Mouse (Mus musculus): ENCODE data around the gene Tulp1.

- TF ChIP-seq POLR2A (IDR thresholded peaks at IDR 0.05; ENCODE audit: low read depth, low read length) (peak; percentile 50; the same call in 1 of the 2 replicates), CTCF (IDR thresholded peaks at IDR 0.05; ENCODE audit: borderline replicate concordance, insufficient read depth, low read length) (no peak)
Measured at GRCm38 (mm10) chr17:28351353-28351890, 13.6 kb downstream of the Tulp1 start.

All from embryonic fibroblast, embryonic 13.5 days (primary cell).